Mouse (Mus musculus) bone marrow macrophage, adult 2 months (primary cell): ENCODE data around the gene Gcfc2.

ENCODE experiments used
- CTCF ChIP-seq: IDR thresholded peaks from 2 replicates; pipeline ENCODE4 v1.5.1; 2012; ENCODE audit warnings: low read depth, mild to moderate bottlenecking, low read length, moderate library complexity
- POLR2A ChIP-seq: IDR thresholded peaks from 2 replicates; pipeline ENCODE4 v1.6.1; 2012; ENCODE audit warnings: mild to moderate bottlenecking, low read depth, low read length, borderline replicate concordance

GRCm38 (mm10) chr6:81956399-81956798 is 32.9 kb downstream of the Gcfc2 start:
- TF ChIP-seq POLR2A = no peak
- peak; percentile 64 for TF ChIP-seq CTCF
